Mouse (Mus musculus): Measurements from ENCODE around the gene Cisd3. TPM values are rescaled to one million over a fixed set of nuclear protein-coding genes. Genes with fewer than 3 reads are reported as not detected.

The Cisd3 gene
- total RNA-seq, 2 experiments from 2014 or later = 260 to 277 TPM

Small RNA genes within 50 kb of the gene (microRNA-seq; reads per million reads assigned to microRNA genes)
- not detected for gene Gm24158
- not detected for gene Mir6927

Other genes starting within 250 kb of the Cisd3 start
- under 1 TPM in 1 of 2 experiments, not detected in 1; 0.18 TPM for gene 4933428G20Rik, start 185.5 kb upstream of the Cisd3 start, total RNA-seq (2021)
- gene Srcin1, start 109.6 kb upstream of the Cisd3 start, total RNA-seq (2021) = 10 to 100 TPM in 1 of 2 experiments, 1 to 10 TPM in 1; 7.1 to 10.1 TPM
- 1 to 10 TPM; 3.5 to 5.1 TPM for gene Epop, start 56.1 kb upstream of the Cisd3 start, total RNA-seq (2021)
- gene Mllt6, start 22.4 kb upstream of the Cisd3 start, total RNA-seq (2021) = 10 to 100 TPM; 36.1 to 48.2 TPM
- gene Pcgf2, start 14.7 kb downstream of the Cisd3 start, total RNA-seq (2021) = 10 to 100 TPM; 29.7 to 41.0 TPM
- gene Psmb3, start 17.6 kb downstream of the Cisd3 start, total RNA-seq (2021) = 100 to 1,000 TPM; 231 to 234 TPM
- 10 to 100 TPM; 27.3 to 33.3 TPM for gene Pip4k2b, start 58.9 kb downstream of the Cisd3 start, total RNA-seq (2021)
- 10 to 100 TPM; 19.9 to 20.0 TPM for gene Cwc25, start 80.7 kb downstream of the Cisd3 start, total RNA-seq (2021)
- under 1 TPM in 1 of 2 experiments, not detected in 1; 0.51 TPM for gene 1700001P01Rik, start 90.1 kb downstream of the Cisd3 start, total RNA-seq (2021)
- gene Rpl23, start 96.6 kb downstream of the Cisd3 start, total RNA-seq (2021) = 100 to 1,000 TPM; 958 to 975 TPM
- 100 to 1,000 TPM; 107 to 122 TPM for gene Lasp1, start 113.2 kb downstream of the Cisd3 start, total RNA-seq (2021)
- 1 to 10 TPM; 2.0 to 3.1 TPM for gene B230217C12Rik, start 155.0 kb downstream of the Cisd3 start, total RNA-seq (2021)
- 1 to 10 TPM in 1 of 2 experiments, under 1 TPM in 1; 0.69 to 1.3 TPM for gene Fbxo47, start 198.3 kb downstream of the Cisd3 start, total RNA-seq (2021)